Mouse (Mus musculus) heart, postnatal 14 days (tissue): ENCODE data around the gene Slc35f4. TPM values are rescaled to one million over a fixed set of nuclear protein-coding genes. Genes with fewer than 3 reads are reported as not detected.

Experiments used
- DNase-seq, 2 experiments: peaks; one replicate each; pipeline ENCODE4 v3.0.0; 2021 to 2022
- intact Hi-C: fragments of 180-260 bp; cut with DNase I; formaldehyde crosslinking; loops from one replicate; pipeline ENCODE4 v1.15.1; 2025
- long read RNA-seq, 2 experiments: library from polyadenylated mRNA; stranded (forward); transcript quantifications; one replicate each; pipeline ENCODE4 v2.0.0; 2021
- total RNA-seq, 2 experiments: library from RNA; stranded (reverse); gene quantifications; 2 replicates each; pipeline ENCODE4 v1.2.3; 2021

Gene Slc35f4
- total RNA-seq, result not detected
- long read RNA-seq, experiment 1, result 0 reads
- long read RNA-seq, experiment 2, result 0 reads

DNA sequence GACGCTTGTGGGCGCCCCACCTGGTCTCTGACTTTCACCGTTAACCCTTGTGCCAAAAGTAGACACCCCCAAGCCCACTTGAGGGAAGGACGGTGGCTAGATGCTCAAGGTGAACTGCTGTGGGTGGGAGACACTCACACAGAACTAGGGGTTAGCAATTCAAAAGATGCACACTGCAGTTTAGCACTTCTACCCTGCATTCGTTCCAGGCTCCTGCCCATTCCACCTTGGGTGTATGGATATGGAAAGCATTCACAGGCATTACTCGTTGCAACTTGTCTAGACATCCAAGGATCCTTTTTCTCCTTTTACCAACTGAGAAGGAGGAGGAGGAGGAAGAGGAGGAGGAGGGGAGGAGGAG is at the start of gene Slc35f4:
Gene Slc35f4, minus strand, starts transcription at position 116 of the 361 bp plus-strand sequence.
- intact Hi-C loops, result no loop called here
- no peak for DNase-seq

DNA sequence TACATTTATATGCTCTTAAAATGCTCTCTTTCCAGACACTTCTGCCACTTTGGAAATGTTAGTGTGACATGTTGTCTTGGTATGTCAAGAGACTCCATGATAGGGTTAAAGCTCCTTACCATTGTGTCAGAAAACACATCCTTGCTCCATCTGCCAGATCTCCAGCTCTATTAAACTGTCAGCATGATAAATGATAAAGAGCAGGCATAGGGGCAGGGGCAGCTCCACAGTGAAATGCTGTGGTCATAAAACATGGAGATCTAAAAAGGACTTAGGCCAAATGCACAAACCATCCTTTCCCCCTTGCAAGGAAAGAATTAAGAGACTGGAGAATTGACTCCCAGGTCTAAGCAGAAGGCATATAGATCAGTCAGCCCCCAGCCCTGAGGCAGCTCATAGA is 42.5 kb upstream of the Slc35f4 start:
- intact Hi-C loops, result no loop called here
- no peak for DNase-seq

- DNase-seq, result no peak
- intact Hi-C loops, result no loop called here
Measured at GRCm38 (mm10) chr14:49560706-49561105, 34.9 kb upstream of the Slc35f4 start.

DNA sequence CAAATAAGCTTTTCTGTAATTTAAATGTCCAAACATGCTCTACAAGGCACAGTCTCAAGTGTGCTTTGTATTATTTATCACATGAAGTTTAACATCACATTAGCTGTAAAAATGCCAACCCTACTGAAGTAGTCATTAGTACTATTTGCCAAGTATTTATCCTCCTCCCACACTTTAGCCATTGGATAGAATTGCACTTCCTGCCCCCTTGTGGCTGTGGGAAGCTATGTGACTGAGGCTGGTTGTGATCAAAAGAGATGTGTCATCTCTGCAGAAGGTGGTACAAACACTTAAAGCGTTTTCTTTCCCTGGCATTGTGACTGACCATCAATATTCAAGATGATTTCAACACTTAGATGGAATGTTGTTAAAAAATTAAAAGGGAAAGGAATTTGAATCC is 14.3 kb upstream of the Slc35f4 start:
- peak; percentile 25 to 57 for DNase-seq

DNA sequence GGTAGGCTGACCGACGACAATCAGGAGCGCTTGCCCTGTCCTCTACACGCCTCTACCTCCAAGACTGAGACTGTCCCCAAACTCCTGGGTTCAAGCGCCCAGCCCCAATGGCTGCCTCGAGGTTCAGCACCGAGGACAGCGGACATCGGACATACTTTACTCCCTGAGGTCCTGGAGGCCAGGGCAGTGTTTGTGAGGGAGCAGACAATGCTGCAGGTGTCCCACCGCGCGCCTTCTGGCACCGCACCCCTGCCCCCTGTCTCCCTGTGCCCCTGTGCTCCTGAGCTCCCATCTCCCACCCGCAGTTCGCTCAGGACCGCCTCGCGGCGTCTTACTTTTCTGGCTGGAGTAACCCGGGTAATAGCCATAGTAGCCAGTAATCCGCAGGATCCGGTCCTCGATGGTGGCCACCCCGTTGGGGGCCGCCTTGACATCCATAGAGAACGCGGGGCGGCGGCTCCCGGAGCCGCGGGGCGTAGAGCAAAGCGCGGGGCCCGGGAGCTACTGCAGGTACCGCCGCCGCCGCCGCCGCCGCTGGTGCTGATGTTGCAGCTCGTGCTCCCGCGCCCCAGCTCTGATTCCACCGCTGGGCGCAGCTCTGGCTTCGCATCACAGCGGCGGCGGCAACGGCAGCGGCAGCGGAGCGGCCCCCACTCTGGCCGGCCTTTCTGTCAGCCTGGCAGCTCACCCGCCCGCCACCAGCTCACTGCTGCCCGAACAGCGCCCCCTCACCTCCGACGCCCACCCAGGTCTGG is 493 bp downstream of the Slc35f4 start:
- peak; percentile 77 to 78 for DNase-seq
- intact Hi-C loops, result no loop called here

More for the DNA sequence above, 14.3 kb upstream of the Slc35f4 start:
- intact Hi-C loops, result loop anchor here (1.0 to 5.0 kb wide), 3 partner anchors 147 to 302 kb away; no protein-coding TSS in a partner anchor

GRCm38 (mm10) chr14:49524665-49525064 is 1.2 kb downstream of the Slc35f4 start:
- intact Hi-C loops, result no loop called here
- DNase-seq, result no peak

GRCm38 (mm10) chr14:49515096-49515665 is 10.7 kb downstream of the Slc35f4 start:
- DNase-seq, result no peak
- intact Hi-C loops, result no loop called here

- intact Hi-C loops, result no loop called here
Measured at GRCm38 (mm10) chr14:49514137-49514536, 11.7 kb downstream of the Slc35f4 start.

DNA sequence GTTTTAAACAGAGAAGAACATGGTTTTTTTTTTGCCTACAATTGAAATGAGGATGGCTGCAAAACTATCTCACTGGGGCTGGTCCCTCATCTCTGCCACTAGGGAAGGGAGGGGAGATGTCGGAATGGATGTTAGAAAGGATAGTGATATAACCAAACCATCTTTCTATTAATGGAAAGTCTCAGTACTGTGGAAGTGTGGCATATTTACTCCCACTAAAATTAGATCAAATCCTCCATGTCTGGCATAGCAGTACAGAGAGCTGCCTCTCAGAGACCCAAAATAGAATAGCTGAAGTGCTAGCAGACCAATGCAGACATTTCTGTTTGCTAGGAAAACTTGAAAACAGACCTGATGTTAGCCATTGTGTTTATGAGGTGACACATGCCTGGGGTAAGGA is 30.7 kb downstream of the Slc35f4 start:
- intact Hi-C loops, result no loop called here
- no peak for DNase-seq

More at GRCm38 (mm10) chr14:49514137-49514536, 11.7 kb downstream of the Slc35f4 start:
- DNase-seq, result peak in 1 of 2 experiments; percentile 24

GRCm38 (mm10) chr14:49493793-49494192 is 32.1 kb downstream of the Slc35f4 start:
- DNase-seq, result peak; percentile 7 to 32
- intact Hi-C loops, result no loop called here

DNA sequence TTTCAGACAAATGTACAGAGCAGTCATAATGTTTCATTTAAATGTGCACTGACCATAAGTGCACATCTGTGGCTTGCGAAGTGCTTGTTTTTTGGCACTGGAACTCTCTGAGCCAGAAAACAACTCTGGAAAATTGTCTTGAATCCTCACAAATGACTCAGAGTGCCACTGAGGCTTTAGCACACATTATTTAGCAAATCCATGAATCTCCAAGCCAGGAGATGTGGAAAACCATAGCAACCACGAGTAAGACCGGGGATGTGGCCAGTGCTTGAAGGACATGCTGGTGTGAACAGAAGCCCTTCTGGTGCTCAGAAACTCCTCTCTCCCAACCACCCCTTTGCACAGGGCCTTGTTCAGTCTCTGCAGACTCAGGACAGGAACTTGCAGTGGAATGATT is 33.3 kb downstream of the Slc35f4 start:
- no peak for DNase-seq
- intact Hi-C loops, result no loop called here

DNA sequence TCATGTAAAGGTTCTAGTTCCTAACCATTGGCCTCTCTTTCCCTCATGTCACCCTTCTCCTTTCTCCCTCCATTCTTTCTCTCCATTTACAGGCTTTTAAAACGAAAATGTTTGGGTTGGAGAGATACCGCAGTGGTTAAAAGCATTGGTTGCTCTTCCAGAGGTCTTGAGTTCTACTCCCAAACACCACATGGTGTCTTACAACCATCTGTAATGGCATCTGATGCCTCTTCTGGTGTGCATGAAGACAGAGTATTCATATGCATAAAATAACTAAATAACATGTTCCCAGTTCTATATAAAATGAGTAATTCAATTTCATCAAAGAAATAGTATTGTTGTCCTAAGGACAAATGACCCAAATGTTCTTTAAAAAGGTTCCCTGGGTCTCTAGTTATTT is 49.2 kb downstream of the Slc35f4 start:
- DNase-seq, result no peak
- intact Hi-C loops, result no loop called here

GRCm38 (mm10) chr14:49461761-49462160 is 64.1 kb downstream of the Slc35f4 start:
- intact Hi-C loops, result no loop called here
- DNase-seq, result no peak

GRCm38 (mm10) chr14:49460799-49461198 is 65.0 kb downstream of the Slc35f4 start:
- DNase-seq, result no peak
- intact Hi-C loops, result no loop called here

DNA sequence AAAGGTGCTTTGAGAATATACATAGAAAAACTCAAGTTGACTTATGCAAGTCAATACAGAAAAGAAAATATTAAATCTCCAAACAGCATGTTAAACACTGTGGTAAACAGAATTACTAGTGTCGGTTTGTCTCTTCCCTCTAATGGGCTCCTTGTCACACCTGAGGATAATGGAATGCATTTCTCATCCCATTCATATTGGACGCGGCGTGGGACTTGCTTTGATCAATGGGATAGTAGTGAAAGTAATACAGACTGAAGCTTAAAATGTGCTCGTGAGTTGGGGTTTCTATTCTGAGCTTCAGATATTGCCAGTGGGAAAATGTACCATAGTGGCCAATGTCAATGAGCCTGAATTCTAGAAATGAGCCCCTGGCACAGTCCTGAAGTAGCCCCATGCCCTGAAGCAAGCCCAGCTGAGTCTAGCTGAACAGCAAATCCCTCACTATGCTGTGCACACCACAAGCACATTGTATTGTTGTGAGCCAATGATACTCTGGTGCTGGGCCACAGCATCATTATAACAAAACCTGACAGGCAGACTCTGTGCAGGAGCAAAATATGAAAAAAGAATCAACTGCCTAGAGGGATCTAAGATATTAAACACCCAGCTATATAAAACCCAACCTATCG is 71.4 kb downstream of the Slc35f4 start:
- DNase-seq, result no peak
- intact Hi-C loops, result no loop called here

DNA sequence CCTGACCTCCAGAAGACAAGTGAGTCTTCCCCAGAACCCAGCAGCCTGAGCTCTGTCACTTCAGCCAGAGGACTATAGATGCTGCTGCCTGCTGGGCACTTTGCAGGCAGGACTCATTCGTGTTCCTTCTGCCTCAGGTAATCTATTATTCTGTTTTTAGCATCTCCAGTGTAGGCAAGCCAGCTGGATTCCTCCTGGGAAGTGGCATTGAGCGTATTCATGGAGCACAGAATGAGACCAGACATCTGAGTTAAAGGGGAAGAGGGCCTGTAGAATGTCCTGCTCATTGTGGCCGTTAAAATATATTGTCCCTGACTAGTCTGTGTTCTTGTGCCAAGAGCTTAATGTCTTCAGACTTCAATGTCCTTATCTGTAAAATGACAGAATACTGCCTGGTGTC is 72.1 kb downstream of the Slc35f4 start:
- intact Hi-C loops, result no loop called here
- no peak for DNase-seq

- no peak for DNase-seq
- intact Hi-C loops, result no loop called here
Measured at GRCm38 (mm10) chr14:49447669-49448068, 78.2 kb downstream of the Slc35f4 start.

GRCm38 (mm10) chr14:49446461-49446860 is 79.4 kb downstream of the Slc35f4 start:
- intact Hi-C loops, result no loop called here

GRCm38 (mm10) chr14:49436811-49437210 is 89.0 kb downstream of the Slc35f4 start:
- intact Hi-C loops, result no loop called here

More at GRCm38 (mm10) chr14:49446461-49446860, 79.4 kb downstream of the Slc35f4 start:
- no peak for DNase-seq

DNA sequence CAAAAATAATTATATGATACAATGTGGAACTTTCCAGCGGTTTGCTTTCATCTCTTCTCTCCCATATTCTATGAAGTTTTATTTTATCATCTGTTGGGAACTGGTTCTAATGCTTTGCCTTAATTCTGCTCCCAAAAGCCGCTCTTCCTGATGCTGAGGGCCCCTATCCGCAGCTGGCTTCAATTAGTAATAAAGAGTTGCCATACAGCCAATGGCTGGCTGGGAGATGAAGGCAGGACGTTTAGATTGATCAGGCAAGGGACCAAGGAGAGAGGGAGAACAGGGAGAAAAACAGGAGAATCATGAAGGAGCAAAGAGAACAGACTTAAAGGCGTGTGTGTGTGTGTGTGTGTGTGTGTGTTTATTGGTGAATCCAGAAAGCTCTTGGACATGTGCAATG is 94.0 kb downstream of the Slc35f4 start:
- intact Hi-C loops, result no loop called here
- DNase-seq, result no peak

More at GRCm38 (mm10) chr14:49436811-49437210, 89.0 kb downstream of the Slc35f4 start:
- no peak for DNase-seq

DNA sequence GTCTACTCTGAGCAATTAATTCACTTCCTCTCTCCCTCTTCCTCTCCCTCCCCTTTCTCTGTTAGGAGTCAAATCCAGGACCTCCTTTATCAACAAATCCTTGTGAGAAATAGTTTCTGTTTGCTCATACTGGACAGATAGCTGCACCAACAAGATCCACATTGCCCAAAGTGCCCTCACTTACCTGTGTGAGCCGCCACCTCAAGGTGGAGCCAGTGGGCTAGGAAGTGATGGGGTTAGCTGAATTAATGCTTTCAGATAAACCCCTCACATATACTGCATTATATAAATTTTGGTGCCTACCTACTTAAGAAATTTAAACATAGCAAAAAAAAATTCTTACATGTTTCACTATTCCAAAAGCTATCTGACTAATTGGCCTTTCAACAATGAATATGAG is 133.4 kb downstream of the Slc35f4 start:
- DNase-seq, result peak; percentile 4 to 6
- intact Hi-C loops, result loop anchor here (2.0 kb wide), 1 partner anchor 148 kb away; no protein-coding TSS in a partner anchor
